Mouse (Mus musculus): Measurements from ENCODE around the gene Mfn2. TPM values are rescaled to one million over a fixed set of nuclear protein-coding genes. Genes with fewer than 3 reads are reported as not detected.
A peak's percentile ranks its signal among the peaks of the same experiment; 100 is the strongest.
"Not testable (repeated sequence)": the region's sequence is repeated elsewhere in the genome, so short reads cannot be mapped to it uniquely, and the experiment has no call there.

The Mfn2 gene
- polyA plus RNA-seq, 1 experiment from 2014 or later, result 42.4 TPM

GRCm38 (mm10) chr4:147879865-147880264 is 24.6 kb downstream of the Mfn2 start:
- H3K27ac ChIP-seq, result no peak overlapping the region
- peaks cover 60% of the 10 kb centered on the region for H3K36me3 ChIP-seq
- H3K9me3 ChIP-seq, result no peaks in the 10 kb centered on the region
- no peaks in the 10 kb centered on the region for H3K4me1 ChIP-seq (replicated peaks)
- no peak overlapping the region for H3K4me3 ChIP-seq (replicated peaks)
- no peak overlapping the region for H3K9ac ChIP-seq
- WGBS, result 55% methylated on average over 5 of the region's 5 CpGs
- H3K27me3 ChIP-seq (replicated peaks), result no peaks in the 10 kb centered on the region
- peak; percentile 29; the same call in 1 of the 2 replicates for ATAC-seq
- H3K4me2 ChIP-seq (replicated peaks), result no peak overlapping the region

- no peak overlapping the region for H3K27ac ChIP-seq
- WGBS, result 64% methylated on average over 2 of the region's 2 CpGs
- H3K27me3 ChIP-seq (replicated peaks), result no peaks in the 10 kb centered on the region
- H3K4me3 ChIP-seq (replicated peaks), result no peak overlapping the region
- 0 out of 2 replicates have a peak, but pooled peaks have one; percentile 16 for ATAC-seq
- no peak overlapping the region for H3K4me2 ChIP-seq (replicated peaks)
- H3K9me3 ChIP-seq, result no peaks in the 10 kb centered on the region
- H3K4me1 ChIP-seq (replicated peaks), result no peaks in the 10 kb centered on the region
- peaks cover 61% of the 10 kb centered on the region for H3K36me3 ChIP-seq
- H3K9ac ChIP-seq, result no peak overlapping the region
Measured at GRCm38 (mm10) chr4:147879456-147879855, 25.0 kb downstream of the Mfn2 start.

GRCm38 (mm10) chr4:147878537-147878936 is 26.0 kb downstream of the Mfn2 start:
- Histone ChIP-seq H3K9me3 (no peaks in the 10 kb centered on the region), H3K4me2 (replicated peaks) (no peak overlapping the region), H3K4me1 (replicated peaks) (no peaks in the 10 kb centered on the region), H3K27ac (no peak overlapping the region), H3K36me3 (peaks cover 64% of the 10 kb centered on the region), H3K27me3 (replicated peaks) (no peaks in the 10 kb centered on the region), H3K4me3 (replicated peaks) (no peak overlapping the region), H3K9ac (no peak overlapping the region)
- no peak for ATAC-seq
- WGBS, result 96% methylated on average over 9 of the region's 9 CpGs

- Histone ChIP-seq H3K27me3 (replicated peaks) (no peaks in the 10 kb centered on the region), H3K27ac (no peak overlapping the region), H3K9ac (no peak overlapping the region), H3K4me1 (replicated peaks) (no peaks in the 10 kb centered on the region), H3K4me3 (replicated peaks) (no peak overlapping the region), H3K9me3 (no peaks in the 10 kb centered on the region), H3K4me2 (replicated peaks) (no peak overlapping the region), H3K36me3 (peaks cover 58% of the 10 kb centered on the region)
- no peak for ATAC-seq
- WGBS, result 88% methylated on average over 4 of the region's 4 CpGs
Measured at GRCm38 (mm10) chr4:147875852-147876575, 28.5 kb downstream of the Mfn2 start.

- H3K4me1 ChIP-seq (replicated peaks), result peaks cover 14% of the 10 kb centered on the region
- H3K9me3 ChIP-seq, result no peaks in the 10 kb centered on the region
- peaks cover 29% of the 10 kb centered on the region for H3K36me3 ChIP-seq
- peak overlapping the region; percentile 36 for H3K27ac ChIP-seq
- no peak for ATAC-seq
- H3K4me2 ChIP-seq (replicated peaks), result peak overlapping the region; percentile 77
- H3K9ac ChIP-seq, result peak overlapping the region; percentile 60
- H3K27me3 ChIP-seq (replicated peaks), result no peaks in the 10 kb centered on the region
- 6% methylated on average over 5 of the region's 5 CpGs for WGBS
- H3K4me3 ChIP-seq (replicated peaks), result peak overlapping the region; percentile 89
Measured at GRCm38 (mm10) chr4:147869238-147869637, 35.3 kb downstream of the Mfn2 start.

GRCm38 (mm10) chr4:147868450-147869031 is 36.0 kb downstream of the Mfn2 start, which contains the start of the genes Miip and Fv1:
TSS of gene Miip (minus strand) at chr4:147868816.
TSS of gene Fv1 (plus strand) at chr4:147868979.
- H3K9ac ChIP-seq, result peak within 1 kb of the TSS; percentile 84
- H3K36me3 ChIP-seq, result peaks cover 23% of the 10 kb centered on the region
- peak within 1 kb of the TSS; percentile 82 for H3K27ac ChIP-seq
- ATAC-seq, result peak; percentile 99
- under 1% methylated on average over 30 of the region's 30 CpGs for WGBS
- peak within 1 kb of the TSS; percentile 77 for H3K4me2 ChIP-seq (replicated peaks)
- H3K27me3 ChIP-seq (replicated peaks), result no peaks in the 10 kb centered on the region
- H3K4me1 ChIP-seq (replicated peaks), result peaks cover 14% of the 10 kb centered on the region
- no peaks in the 10 kb centered on the region for H3K9me3 ChIP-seq
- H3K4me3 ChIP-seq (replicated peaks), result peak within 1 kb of the TSS; percentile 89

- Histone ChIP-seq H3K4me1 (replicated peaks) (peaks cover 14% of the 10 kb centered on the region), H3K4me3 (replicated peaks) (peak overlapping the region; percentile 89)
- 2% methylated on average over 22 of the region's 22 CpGs for WGBS
Measured at GRCm38 (mm10) chr4:147867563-147868449, 36.7 kb downstream of the Mfn2 start.

GRCm38 (mm10) chr4:147866793-147867192 is 37.7 kb downstream of the Mfn2 start:
- H3K27me3 ChIP-seq (replicated peaks); H3K9me3 ChIP-seq; H3K9ac ChIP-seq; ATAC-seq; H3K27ac ChIP-seq: not testable (repeated sequence)
- 33% methylated on average over 3 of the region's 3 CpGs for WGBS
- H3K4me1 ChIP-seq (replicated peaks), result peaks cover 14% of the 10 kb centered on the region
- H3K4me2 ChIP-seq (replicated peaks), result peak overlapping the region; percentile 75; the same call in 1 of the 2 replicates
- peaks cover 26% of the 10 kb centered on the region for H3K36me3 ChIP-seq
- peak overlapping the region; percentile 89; the same call in 1 of the 2 replicates for H3K4me3 ChIP-seq (replicated peaks)

More at GRCm38 (mm10) chr4:147867563-147868449, 36.7 kb downstream of the Mfn2 start:
- peak overlapping the region; percentile 75 for H3K4me2 ChIP-seq (replicated peaks)
- H3K27ac ChIP-seq, result peak overlapping the region; percentile 82
- H3K9me3 ChIP-seq, result no peaks in the 10 kb centered on the region
- H3K9ac ChIP-seq, result peak overlapping the region; percentile 84
- H3K27me3 ChIP-seq (replicated peaks), result no peaks in the 10 kb centered on the region
- H3K36me3 ChIP-seq, result peaks cover 25% of the 10 kb centered on the region
- no peak for ATAC-seq

- no peak for ATAC-seq
- no peak overlapping the region for H3K4me3 ChIP-seq (replicated peaks)
- H3K4me2 ChIP-seq (replicated peaks), result no peak overlapping the region
- H3K9me3 ChIP-seq, result no peaks in the 10 kb centered on the region
- H3K27ac ChIP-seq, result no peak overlapping the region
- H3K36me3 ChIP-seq, result peaks cover 28% of the 10 kb centered on the region
- H3K4me1 ChIP-seq (replicated peaks), result peaks cover 14% of the 10 kb centered on the region
- no peaks in the 10 kb centered on the region for H3K27me3 ChIP-seq (replicated peaks)
- WGBS, result 97% methylated on average over 9 of the region's 9 CpGs
- H3K9ac ChIP-seq, result no peak overlapping the region
Measured at GRCm38 (mm10) chr4:147866056-147866455, 38.4 kb downstream of the Mfn2 start.

GRCm38 (mm10) chr4:147865651-147866050 is 38.9 kb downstream of the Mfn2 start:
- no peak overlapping the region for H3K27ac ChIP-seq
- 92% methylated on average over 6 of the region's 6 CpGs for WGBS
- no peak overlapping the region for H3K9ac ChIP-seq
- peaks cover 14% of the 10 kb centered on the region for H3K4me1 ChIP-seq (replicated peaks)
- peaks cover 31% of the 10 kb centered on the region for H3K36me3 ChIP-seq
- no peak overlapping the region for H3K4me2 ChIP-seq (replicated peaks)
- no peak for ATAC-seq
- H3K4me3 ChIP-seq (replicated peaks), result no peak overlapping the region
- no peaks in the 10 kb centered on the region for H3K27me3 ChIP-seq (replicated peaks)
- H3K9me3 ChIP-seq, result no peaks in the 10 kb centered on the region

- Histone ChIP-seq H3K36me3 (peaks cover 31% of the 10 kb centered on the region), H3K4me3 (replicated peaks) (no peak overlapping the region), H3K9ac (no peak overlapping the region), H3K4me1 (replicated peaks) (no peaks in the 10 kb centered on the region; the same call in 1 of the 2 replicates), H3K4me2 (replicated peaks) (no peak overlapping the region), H3K27me3 (replicated peaks) (no peaks in the 10 kb centered on the region), H3K27ac (no peak overlapping the region), H3K9me3 (no peaks in the 10 kb centered on the region)
- ATAC-seq, result no peak
- WGBS, result 91% methylated on average over 3 of the region's 3 CpGs
Measured at GRCm38 (mm10) chr4:147862051-147862450, 42.5 kb downstream of the Mfn2 start.

- ATAC-seq, result no peak
Measured at GRCm38 (mm10) chr4:147850776-147851175, 53.7 kb downstream of the Mfn2 start.

More at GRCm38 (mm10) chr4:147850776-147851175, 53.7 kb downstream of the Mfn2 start:
- no peak overlapping the region for H3K27ac ChIP-seq
- no peaks in the 10 kb centered on the region for H3K36me3 ChIP-seq
- H3K9ac ChIP-seq, result no peak overlapping the region
- H3K27me3 ChIP-seq (replicated peaks), result no peaks in the 10 kb centered on the region
- 0 out of 2 replicates have a peak, but pooled peaks cover 3% of the 10 kb centered on the region for H3K4me1 ChIP-seq (replicated peaks)
- H3K9me3 ChIP-seq, result no peaks in the 10 kb centered on the region
- no peak overlapping the region for H3K4me2 ChIP-seq (replicated peaks)
- WGBS, result 71% methylated on average over 2 of the region's 2 CpGs
- no peak overlapping the region for H3K4me3 ChIP-seq (replicated peaks)

Data from intestine, embryonic 15.5 days (tissue).